Mouse (Mus musculus) brain, embryonic 18.5 days (tissue): Measurements from ENCODE around the gene Nfia.
A peak's percentile ranks its signal among the peaks of the same experiment; 100 is the strongest.

Experiments
- DNase-seq: peaks from one replicate; pipeline ENCODE4 v3.0.0-alpha.2; 2012; ENCODE audit warnings: low read depth, low spot score

Nfia gene

DNA sequence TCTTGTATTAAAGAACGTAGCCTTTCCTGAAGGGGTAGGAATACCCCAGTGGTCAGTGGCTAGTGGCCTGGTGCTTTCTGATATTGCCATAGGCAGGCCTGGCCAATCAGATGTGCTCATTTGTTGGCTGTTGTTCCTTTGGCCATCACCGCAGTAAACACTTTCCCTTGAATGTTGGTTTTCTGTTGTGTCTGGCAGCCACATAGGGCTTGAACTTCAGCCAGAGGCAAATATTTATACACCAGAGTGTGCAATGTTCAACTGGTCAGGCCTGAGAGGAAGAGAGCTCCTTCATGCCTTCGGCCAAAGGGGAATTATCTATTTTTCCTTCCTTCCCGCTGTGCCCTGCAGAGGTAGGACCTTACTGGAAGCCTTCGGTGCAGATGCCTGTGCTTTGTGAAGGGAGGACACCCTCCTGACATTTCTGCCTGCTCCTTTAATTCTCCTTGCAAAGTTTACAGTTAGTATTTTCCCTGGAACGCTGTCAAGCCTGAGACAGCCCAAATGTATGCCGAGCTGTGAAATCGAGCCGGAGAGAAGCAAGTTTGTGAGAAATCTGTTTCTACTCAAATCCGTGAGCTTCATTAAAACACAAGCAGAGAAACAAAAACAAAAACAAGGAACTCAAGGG is 95.9 kb downstream of the Nfia start:
- DNase-seq, result no peak

DNA sequence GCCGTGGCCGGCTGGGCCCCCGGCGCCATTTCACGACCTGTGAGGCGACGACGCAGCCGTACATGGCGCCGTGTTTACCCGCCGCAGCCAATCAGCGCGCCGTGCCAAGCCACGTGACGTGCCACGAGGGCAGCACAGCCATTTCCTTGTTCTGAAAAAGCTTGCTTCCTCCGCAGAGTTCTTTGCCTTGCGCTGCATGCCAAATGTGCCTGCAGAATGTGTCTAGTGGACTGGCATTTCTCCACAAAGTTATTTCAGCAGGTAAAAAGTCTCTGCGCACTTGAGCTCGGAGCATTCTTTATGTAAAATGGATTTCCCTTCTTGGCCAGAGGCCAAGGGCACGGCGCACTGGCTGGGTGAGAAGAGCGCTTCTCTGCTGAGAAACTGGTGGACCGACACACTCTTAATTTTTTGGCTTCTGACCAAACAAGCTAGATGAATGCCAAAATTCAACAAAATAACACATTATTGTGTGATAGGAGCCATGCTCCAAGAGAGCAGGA is 96.5 kb downstream of the Nfia start:
- DNase-seq, result peak; percentile 85

DNA sequence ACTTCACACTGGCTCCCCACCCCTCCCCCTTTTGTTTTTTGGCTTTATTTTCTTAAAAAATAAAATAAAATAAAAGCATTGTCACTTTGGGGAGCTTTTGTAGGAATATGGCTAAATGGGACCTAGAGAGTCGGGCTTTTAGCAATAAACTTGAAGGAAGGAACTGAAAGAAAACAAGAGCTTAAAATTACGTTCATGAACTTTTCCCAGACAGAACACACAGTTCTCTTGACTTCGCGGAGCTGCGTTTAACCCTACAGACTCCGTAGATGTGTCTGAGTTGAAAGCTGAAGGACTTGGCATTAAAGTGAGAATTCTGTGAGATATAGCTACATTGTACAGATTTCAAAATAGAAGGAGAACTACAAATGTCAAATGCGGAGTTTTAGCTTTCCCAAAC is 96.9 kb downstream of the Nfia start:
- DNase-seq, result no peak

DNA sequence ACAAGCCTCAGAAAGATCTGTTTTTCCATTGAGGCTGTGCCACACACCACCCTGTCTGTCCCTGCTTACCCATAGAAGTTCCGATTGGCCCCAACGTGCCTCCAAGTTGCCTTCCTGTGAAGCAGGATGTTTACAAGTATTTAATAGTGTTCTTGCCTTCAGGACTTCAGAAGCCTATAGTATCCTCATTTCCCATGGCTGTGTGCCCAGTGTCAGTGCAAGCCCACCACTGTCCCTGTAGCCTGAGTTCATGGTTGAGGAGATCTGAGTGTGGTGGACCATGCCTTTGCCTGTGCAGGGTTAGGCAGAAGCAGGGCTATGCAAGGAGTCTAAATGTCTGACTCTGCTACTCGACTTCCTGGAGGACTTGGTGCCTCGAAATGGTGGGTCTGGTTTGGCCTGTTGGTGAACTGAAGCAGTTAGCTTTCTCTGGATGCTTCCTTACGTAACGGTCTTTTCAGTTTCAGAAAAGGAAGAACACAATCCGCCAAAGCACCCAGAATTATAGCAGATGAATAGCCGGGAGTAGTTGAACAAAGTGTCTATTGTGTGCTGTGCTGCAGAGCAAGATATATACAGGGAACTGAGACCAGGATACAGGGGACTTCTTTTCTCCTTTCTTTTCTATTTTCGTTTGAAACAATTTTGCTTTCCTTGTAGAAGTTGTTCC is 99.4 kb downstream of the Nfia start:
- DNase-seq, result no peak

DNA sequence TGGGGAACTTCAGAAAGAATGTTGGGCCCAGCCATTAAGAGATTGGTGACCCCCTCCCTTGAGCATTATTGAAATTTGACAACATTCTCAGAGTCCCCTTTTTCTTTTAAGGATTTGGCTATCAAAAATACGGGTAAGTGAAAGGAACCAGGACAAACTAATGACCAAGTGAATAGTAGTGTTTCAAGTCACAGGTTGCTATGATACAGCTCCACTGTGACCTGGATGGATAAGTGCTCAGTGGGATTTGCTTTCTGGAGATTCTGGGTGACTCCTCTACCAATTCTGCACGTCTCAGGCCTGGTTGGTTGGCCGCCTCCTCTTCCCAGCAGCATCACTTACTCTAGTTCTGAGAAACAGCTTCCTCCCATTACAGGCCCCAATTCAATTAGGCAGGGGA is 102.4 kb downstream of the Nfia start:
- DNase-seq, result no peak

DNA sequence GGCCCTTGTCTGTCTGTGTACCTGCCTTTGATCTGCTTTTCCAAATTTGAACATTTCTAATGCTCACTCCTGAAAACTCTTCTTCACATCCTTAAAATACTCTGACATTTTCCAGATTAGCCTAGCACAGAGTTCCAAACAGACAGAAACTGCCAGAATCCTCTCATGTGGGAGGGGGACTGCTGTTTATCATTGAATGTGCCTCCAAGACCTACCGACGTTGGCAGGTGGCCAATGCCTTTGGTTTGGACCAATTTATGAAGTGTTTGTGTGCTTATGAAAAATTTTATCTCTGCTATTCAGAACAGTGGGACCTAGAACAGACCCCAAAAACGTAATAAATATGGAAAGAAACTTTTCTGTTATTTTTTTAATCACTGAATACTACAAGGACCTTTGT is 103.4 kb downstream of the Nfia start:
- no peak for DNase-seq

DNA sequence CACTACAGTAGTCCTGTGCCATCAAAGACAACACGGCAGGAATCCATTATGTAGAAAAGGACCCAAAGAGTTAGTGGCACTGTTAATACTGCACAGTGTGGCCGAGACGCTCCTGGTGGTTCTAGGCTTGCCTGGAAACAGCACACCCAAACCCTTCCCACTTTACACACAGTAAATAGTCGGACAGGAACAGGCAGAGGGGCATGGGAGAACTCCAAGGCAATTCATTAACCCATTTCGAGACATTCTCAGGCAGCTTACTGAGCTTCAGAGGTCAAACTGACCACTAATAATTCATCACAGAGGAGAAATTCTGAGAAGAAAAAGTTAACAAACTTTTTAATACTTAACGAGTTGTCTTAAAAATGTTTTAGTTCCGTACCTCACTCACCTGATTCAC is 107.2 kb downstream of the Nfia start:
- no peak for DNase-seq

DNA sequence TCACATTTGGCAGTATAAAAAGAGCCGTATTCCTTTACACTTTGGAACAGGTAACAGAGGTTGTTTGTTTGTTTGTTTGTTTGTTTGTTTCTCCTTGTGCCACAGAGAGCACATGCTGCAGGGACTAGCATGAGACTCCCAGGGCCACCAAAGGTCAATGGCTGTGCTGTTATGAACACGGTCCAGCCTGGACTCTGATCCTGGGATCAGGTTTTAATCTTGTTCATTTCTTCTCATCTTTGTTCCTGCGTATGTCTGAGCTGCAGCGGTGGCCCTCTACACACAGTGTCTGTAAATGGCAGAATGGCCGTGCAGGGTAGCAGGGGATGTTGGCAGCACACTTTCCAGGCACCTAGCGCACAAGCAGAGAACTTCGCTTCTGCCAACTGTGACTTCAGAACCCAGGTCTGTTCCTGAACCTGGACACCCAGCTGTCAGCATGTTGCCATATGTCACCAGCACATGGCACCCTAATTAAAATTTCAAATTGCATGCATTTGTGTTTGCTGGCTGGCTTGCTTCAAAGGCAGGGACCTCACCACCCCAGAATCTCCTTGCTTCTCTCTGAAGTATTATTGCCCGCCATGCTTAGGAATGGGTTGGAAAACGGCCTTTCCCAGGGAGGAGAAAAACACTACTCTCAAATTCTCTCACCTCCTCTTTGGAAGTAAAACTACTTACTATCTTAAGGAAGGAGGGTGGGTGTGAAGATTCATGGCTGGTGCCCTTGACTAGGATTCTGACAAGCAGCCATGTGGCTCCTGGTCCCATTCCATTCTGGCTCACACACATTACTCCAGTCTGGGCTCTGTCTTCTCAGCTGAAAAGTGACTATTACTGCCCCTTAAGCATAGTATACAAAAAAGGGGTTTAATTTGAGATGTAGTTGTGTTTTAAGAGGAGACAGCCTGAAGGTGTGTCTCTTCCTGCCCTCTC is 107.9 kb downstream of the Nfia start:
- no peak for DNase-seq

DNA sequence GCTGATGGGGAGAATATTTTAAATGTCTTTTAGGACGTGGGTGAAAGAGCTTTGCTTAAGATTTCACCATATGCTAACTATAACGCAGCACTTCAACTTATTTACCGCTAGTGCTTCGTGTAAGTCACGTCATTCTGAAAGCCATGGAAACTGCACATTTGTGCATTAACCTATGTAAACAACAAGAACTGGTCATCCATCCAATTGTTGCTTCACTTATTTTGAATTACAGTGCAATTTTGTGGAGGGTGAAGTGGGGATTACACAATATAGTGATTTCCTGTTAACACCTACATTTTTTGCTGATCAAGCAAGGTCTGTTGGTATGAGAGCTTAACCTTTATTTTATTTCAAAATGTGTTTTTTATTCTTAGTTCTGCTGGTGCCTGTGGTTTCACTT is 113.0 kb downstream of the Nfia start:
- no peak for DNase-seq

DNA sequence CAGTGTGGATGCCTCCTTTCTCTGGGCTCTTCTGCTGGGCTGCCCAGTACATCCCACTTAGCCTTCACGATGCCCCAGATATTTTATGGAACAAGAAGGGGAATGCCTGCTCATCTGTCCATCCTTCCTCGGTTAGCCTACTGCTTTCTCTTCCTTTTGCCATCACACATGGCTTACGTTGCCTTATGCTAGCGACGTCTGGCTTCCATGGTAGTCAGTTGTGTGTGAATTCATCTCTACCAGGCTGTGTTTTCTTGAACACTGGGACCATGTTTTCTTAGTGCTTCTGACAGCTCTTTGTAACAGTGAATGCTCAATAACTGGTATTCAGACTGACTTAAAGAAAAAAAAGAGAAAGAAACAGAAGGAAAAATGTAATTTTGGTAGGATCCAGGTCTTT is 113.7 kb downstream of the Nfia start:
- no peak for DNase-seq

DNA sequence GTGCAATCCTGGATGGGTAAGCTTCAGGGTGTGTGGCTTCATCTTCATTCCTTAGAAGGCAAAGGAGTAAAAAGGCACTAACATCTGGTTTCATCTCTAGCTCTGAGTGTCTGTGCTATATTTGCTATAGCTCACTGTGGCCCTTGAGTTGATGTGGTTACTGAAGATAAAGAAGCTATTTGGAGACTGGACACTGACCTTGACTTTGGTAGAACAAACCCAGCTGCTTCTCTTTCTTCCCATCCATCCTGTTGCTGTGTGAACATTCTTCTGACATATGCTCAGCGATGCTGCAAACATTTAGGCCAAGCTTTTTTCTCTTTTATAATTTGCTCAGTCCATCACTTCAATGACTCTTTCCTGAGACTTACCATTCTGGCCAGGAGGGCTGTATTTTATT is 114.7 kb downstream of the Nfia start:
- no peak for DNase-seq

DNA sequence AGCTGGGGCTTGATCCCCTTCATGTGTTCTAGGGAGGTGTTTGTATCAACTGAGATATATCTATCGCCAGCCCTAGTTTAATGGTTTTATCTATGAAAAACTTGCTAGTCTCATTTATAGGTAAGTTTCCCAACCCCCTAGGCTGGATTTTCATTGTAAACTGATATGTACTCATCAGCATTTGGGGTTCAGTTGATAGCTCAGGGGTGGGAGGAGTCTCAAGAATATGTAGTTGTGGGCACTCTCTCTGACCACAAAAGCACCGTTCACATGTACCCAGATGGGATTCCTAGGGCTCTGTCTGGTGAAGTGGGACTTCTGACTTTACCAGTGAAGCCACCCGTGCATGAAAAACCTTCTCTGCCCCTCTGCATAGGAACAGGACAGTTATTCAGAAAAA is 118.5 kb downstream of the Nfia start:
- no peak for DNase-seq

DNA sequence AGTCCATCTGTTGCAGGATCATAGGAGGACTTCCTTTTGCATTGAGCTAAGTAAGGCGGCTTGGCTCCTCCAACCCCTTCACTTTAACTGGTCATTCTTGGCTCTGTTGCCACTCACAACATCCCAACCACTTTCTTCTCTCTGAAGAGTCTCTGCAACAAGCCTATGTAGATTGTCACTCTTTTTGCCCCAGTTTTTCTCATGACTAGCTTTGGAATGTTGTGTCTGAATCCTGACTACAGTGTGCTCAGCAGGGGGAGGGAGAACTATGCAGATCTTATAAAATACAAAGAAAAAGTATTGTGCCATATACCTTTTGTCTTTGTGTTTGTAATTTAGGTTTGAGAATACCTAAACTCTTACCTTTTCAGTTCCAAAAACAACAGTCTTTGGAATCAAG is 119.1 kb downstream of the Nfia start:
- DNase-seq, result no peak

DNA sequence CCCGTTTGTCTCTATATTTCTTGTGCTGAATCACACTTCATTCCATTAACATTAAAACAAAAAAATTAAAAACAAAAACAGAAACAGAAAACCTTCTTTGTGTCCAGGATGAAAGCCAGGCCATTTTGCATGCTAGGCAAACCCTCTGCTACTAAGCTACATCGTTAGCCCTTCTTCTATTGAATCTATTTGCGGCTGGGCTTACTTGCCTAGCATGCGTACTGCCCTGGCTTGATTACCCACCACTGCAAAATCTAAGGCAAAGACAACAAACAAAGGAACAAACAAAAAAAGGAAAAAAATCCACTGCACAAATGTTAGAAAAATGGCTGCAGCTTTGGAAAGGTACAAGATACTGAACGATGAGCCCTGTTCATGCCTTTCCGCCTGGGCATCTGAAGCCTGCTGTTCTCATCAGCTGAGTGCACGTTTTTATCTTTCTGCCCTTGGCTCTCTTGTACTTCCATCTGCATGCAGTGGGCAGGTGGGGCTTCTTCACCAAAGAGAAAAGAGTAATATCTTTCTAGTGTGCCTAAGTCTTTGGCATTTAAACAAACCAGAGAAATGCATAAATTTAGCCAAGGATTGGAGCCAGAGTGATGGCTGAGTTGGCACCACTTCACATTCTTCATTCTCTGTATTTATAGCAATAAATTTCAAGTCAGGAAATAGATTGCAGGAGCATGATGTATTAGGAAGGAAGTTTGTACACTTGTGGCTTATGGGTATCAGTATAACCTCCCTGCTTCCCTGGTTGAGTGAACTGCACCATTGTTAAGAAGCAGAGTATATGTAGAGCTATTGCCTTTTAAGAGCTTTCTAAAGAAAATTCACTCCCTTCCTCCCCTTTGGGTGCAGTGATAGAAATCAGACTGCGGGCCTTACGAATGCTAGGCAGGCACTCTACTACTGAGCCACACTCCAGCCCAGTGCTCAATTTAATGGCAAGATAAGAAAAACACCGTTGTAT is 121.7 kb downstream of the Nfia start:
- DNase-seq, result no peak

DNA sequence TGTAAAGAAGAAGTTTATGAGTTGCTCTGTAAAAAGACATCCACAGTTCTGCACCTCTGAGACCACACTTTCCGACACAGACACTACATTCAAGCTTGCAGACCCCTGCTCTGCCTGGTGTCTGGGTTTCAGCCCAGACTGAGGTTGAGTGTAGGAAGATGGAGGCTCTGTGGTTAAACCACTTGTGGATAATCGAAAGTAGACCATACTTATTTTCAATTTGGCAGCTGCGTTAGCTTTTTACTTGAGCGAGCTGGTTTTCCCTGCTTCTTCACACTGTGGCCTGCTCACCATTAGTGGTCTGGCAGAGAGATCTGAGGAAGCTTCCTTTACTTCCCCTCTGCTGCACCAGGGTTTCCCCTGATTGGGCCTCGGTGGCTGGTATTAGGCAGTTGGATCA is 123.4 kb downstream of the Nfia start:
- no peak for DNase-seq

DNA sequence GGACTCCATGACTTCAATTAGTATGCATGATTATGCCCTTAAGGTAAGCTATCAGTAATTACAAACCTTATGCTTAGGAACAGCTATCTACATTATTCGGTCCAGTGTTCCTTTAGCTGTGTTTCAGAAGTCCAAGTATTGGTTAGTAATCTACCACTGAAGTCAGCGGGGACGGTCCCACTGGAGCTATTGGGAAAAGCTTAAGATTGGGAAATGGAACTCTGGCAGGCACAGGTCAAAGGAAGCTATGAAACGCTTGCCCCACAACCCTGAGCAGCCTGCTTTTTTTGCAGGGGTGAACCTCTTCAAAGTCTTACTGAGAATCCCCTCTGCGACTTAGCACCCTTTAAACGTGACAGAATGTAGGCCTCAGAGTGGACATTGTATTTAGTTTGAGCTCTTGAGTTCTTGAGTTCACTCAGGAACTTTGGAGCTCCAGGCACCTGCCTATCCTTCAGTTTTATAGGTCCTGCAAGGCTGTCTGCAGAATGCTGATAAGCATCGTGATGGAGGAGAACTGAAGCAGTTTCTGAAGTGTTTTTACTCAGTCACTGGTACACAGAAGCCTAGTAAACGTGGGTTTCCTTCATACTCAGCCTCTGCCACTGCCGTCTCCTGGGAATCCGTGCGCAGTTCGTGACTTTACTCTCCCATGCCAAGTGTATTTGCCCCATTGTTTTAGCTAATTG is 127.9 kb downstream of the Nfia start:
- no peak for DNase-seq

DNA sequence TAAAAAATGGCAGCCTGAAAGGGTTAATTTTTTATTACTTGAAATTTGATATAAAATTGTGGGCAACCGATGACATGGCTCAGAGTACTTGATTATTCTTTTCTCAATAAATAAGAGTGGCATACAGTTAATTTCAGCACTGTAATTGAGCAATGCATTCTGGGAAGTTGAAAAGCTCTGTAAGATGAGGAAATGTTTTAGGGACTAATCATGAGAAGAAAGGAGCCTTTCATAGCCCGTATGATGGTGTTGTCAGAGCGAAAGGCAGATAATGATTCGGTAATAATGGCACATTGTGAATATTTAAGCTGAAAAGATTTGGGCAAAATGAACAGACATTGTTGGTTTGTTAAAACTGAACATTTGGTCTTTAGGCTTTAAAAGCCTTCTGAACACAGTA is 133.3 kb downstream of the Nfia start:
- no peak for DNase-seq

DNA sequence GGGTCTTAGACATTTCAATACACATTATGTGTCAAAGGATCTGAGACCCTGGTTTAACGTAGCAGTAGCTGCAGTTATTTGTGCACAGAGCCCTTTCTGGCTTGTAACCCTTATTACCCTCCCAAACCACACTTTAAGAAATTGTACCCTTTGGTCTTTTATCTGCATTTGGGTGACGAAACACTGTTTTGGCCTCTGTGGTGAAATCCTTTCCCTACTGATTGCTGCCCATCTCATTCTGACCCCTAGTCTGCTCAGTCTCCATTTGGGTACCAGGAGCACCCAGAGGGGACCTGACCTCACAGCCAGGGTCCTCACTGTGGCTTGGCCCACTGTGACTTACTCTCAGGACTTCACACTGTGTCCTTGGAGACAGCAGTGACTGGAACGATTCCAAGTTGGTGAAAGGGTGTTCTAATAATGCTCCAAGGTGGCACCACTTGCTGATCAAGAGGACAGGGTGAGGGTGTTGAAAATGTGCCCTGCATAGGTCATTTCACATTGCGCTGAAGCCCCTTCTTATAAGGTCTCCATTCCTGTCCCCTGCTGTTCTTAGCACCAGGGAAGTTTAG is 136.1 kb downstream of the Nfia start:
- DNase-seq, result no peak

DNA sequence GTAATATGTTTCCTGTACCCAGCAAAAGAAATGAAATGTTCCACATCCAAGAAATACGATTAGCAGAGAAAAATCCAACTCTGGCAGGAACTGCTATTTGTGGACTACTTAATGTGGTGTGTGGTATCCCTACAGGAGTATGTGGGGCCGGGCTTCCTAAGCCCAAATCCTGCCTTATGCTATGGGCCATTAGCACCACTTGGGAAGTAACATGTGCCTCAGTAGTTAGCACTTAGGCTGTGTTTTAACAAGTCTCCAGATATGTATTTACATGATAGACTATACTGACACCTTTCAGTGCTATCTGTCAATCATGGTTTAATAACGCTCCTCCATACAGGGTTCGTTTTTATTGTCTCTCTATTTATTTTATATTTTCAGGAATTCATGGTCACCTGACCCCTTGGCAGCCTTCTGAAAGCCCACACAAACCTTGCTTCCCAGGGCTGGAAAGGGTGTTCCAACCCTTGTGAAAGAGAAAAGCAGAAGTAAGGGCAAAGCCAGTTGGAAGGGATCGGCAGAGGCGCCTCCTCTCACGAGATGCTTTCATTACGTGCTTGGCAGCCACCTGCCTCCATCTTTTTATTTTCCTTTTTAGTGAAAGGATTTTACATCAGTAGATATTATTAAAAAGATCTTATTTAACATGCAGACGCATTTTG is 137.7 kb downstream of the Nfia start:
- no peak for DNase-seq
